Mouse (Mus musculus): Measurements from ENCODE around the gene 3100002H09Rik. TPM values are rescaled to one million over a fixed set of nuclear protein-coding genes. Genes with fewer than 3 reads are reported as not detected.

The 3100002H09Rik gene
- polyA plus RNA-seq, 1 experiment from 2014 or later, result not detected

DNA sequence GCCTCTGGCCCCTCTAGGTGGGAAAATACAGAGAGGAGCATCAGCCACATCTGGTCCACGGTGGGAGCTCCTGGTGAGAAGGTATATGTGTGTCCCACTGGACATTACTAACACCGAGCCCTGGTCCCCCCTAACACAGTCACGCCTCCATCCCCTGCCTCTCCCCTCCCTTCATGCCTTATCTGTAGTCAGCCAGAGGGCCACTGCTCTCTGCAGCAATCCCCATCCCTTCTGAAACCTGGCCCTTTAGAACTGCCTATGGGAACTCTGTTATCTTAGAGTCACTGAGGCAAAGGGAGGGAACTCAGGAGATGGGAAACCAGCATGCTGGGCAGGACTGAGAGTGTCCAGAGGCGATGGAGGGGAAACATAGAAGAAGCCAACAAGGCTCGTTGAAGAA is 5.3 kb downstream of the 3100002H09Rik start:
- DNase-seq (no peak), ATAC-seq (ENCODE audit: insufficient read depth) (no peak)
- Histone ChIP-seq H3K27ac (ENCODE audit: low read depth) (no peak overlapping the region), H3K4me2 (no peak overlapping the region), H3K9ac (no peak overlapping the region), H3K27me3 (ENCODE audit: insufficient read depth, low read length) (peaks cover 7% of the 10 kb centered on the region), H3K4me3 (ENCODE audit: low read depth, low read length) (no peak overlapping the region), H3K4me1 (ENCODE audit: insufficient read depth) (no peaks in the 10 kb centered on the region), H3K36me3 (ENCODE audit: insufficient read depth) (no peaks in the 10 kb centered on the region), H3K9me3 (ENCODE audit: low read depth, low read length) (no peaks in the 10 kb centered on the region)
- TF ChIP-seq CTCF (IDR thresholded peaks at IDR 0.05; ENCODE audit: low read depth), result no peak
- WGBS, result 40% methylated on average over 5 of the region's 5 CpGs

DNA sequence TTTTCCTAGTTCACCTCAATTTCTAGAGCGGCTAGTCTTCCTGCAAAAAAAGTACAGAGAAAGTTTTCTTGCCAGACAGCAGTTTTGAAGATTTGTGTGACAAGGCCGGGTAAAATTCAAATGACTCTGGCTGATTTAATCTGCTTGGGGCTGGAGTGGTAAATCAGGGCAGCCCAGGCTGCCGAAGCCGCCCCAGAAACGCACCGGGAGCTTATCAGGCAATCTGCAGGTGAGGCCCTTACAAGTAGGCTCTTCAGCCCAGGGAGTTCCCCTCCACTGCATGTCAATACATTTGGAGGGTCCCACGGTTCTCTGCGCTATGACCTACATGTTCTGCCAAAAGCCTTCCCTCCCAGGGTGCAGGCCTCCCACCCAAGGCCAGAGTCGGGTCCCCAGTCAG is 6.9 kb downstream of the 3100002H09Rik start:
- ATAC-seq (ENCODE audit: insufficient read depth), result no peak
- Histone ChIP-seq H3K27ac (ENCODE audit: low read depth) (no peak overlapping the region), H3K4me2 (no peak overlapping the region), H3K9ac (no peak overlapping the region), H3K27me3 (ENCODE audit: insufficient read depth, low read length) (peaks cover 7% of the 10 kb centered on the region), H3K36me3 (ENCODE audit: insufficient read depth) (no peaks in the 10 kb centered on the region), H3K4me1 (ENCODE audit: insufficient read depth) (no peaks in the 10 kb centered on the region), H3K4me3 (ENCODE audit: low read depth, low read length) (no peak overlapping the region), H3K9me3 (ENCODE audit: low read depth, low read length) (no peaks in the 10 kb centered on the region)
- no peak for TF ChIP-seq CTCF (IDR thresholded peaks at IDR 0.05; ENCODE audit: low read depth)
- WGBS, result 22% methylated on average over 9 of the region's 9 CpGs
- DNase-seq, result no peak

DNA sequence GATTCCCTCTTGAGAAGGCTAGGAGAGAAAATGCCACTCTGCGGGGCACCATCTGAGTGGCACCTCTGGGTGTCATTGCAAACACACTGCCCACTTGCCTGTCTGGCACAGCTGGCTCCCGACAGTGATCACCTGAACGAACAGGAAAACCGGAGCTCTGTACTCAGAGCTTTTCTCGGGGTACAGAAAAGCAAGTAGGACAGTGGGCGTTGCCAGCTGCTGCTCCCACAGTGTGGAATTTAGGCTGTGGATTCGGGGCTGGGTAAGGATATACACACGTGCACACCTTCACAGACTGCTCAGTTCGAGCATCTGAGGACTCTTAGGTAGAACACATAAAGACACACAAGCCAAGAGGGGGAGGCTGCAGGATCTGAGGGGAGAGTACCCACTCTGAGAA is 14.7 kb downstream of the 3100002H09Rik start:
- no peak overlapping the region for H3K27ac ChIP-seq (ENCODE audit: low read depth)
- no peaks in the 10 kb centered on the region for H3K36me3 ChIP-seq (ENCODE audit: insufficient read depth)
- H3K27me3 ChIP-seq (ENCODE audit: insufficient read depth, low read length), result 0 out of 2 replicates have a peak, but pooled peaks cover 9% of the 10 kb centered on the region
- DNase-seq (no peak), ATAC-seq (ENCODE audit: insufficient read depth) (no peak)
- no peaks in the 10 kb centered on the region for H3K4me1 ChIP-seq (ENCODE audit: insufficient read depth)
- no peak overlapping the region for H3K4me2 ChIP-seq
- WGBS, result 62% methylated on average over 9 of the region's 9 CpGs
- H3K9ac ChIP-seq, result no peak overlapping the region
- H3K4me3 ChIP-seq (ENCODE audit: low read depth, low read length), result no peak overlapping the region
- no peaks in the 10 kb centered on the region for H3K9me3 ChIP-seq (ENCODE audit: low read depth, low read length)
- TF ChIP-seq CTCF (IDR thresholded peaks at IDR 0.05; ENCODE audit: low read depth), result no peak

DNA sequence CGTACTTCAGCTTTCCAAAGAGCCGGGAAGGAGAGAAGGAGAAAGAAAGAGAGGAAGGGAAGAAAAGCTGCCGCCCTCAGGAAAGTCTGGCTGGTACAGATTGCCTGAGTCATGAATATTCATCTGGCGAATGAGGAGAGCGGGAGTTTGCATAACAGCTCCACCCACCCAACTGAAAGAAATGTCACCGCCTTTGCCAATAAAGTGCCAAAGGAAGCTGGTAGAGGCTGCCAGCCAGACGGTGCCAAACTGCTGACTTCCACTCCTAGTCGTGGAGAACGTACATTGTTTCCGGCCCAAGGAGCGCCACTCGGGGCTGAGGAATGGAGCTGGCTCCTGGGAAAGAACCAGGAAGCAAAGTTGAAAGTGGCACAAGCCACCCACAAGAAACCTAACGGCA is 15.7 kb downstream of the 3100002H09Rik start:
- no peaks in the 10 kb centered on the region for H3K4me1 ChIP-seq (ENCODE audit: insufficient read depth)
- no peak overlapping the region for H3K4me3 ChIP-seq (ENCODE audit: low read depth, low read length)
- H3K36me3 ChIP-seq (ENCODE audit: insufficient read depth), result no peaks in the 10 kb centered on the region
- H3K4me2 ChIP-seq, result no peak overlapping the region
- ATAC-seq (ENCODE audit: insufficient read depth) (no peak), DNase-seq (no peak)
- H3K27ac ChIP-seq (ENCODE audit: low read depth), result no peak overlapping the region
- 32% methylated on average over 13 of the region's 13 CpGs for WGBS
- no peak for TF ChIP-seq CTCF (IDR thresholded peaks at IDR 0.05; ENCODE audit: low read depth)
- H3K9me3 ChIP-seq (ENCODE audit: low read depth, low read length), result no peaks in the 10 kb centered on the region
- no peak overlapping the region for H3K9ac ChIP-seq
- H3K27me3 ChIP-seq (ENCODE audit: insufficient read depth, low read length), result 0 out of 2 replicates have a peak, but pooled peaks cover 9% of the 10 kb centered on the region

DNA sequence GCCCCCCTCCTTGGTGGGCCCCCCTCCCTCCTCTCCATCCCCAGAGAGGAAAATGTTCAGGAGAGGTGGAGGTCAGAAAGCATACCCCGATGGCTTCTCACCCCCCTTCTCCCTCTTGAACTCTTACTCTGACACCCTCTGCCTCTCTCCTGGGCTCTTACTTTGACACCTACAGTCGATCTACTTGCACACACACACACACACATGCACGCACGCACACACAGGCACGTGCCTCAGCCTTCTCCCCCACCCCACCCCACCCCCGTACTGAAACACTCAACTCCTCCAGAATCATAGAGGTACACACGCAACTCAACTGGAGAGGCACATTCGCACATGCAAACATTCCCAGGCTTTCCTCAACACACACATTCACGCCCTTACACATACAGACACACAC is 16.9 kb downstream of the 3100002H09Rik start:
- TF ChIP-seq CTCF (IDR thresholded peaks at IDR 0.05; ENCODE audit: low read depth), result no peak
- no peak overlapping the region for H3K9ac ChIP-seq
- ATAC-seq (ENCODE audit: insufficient read depth), result no peak
- no peaks in the 10 kb centered on the region for H3K9me3 ChIP-seq (ENCODE audit: low read depth, low read length)
- DNase-seq, result no peak
- H3K4me1 ChIP-seq (ENCODE audit: insufficient read depth), result no peaks in the 10 kb centered on the region
- WGBS, result 38% methylated on average over 9 of the region's 9 CpGs
- no peak overlapping the region for H3K4me2 ChIP-seq
- H3K36me3 ChIP-seq (ENCODE audit: insufficient read depth), result no peaks in the 10 kb centered on the region
- H3K27ac ChIP-seq (ENCODE audit: low read depth), result no peak overlapping the region
- 0 out of 2 replicates have a peak, but pooled peaks cover 9% of the 10 kb centered on the region for H3K27me3 ChIP-seq (ENCODE audit: insufficient read depth, low read length)
- H3K4me3 ChIP-seq (ENCODE audit: low read depth, low read length), result no peak overlapping the region

DNA sequence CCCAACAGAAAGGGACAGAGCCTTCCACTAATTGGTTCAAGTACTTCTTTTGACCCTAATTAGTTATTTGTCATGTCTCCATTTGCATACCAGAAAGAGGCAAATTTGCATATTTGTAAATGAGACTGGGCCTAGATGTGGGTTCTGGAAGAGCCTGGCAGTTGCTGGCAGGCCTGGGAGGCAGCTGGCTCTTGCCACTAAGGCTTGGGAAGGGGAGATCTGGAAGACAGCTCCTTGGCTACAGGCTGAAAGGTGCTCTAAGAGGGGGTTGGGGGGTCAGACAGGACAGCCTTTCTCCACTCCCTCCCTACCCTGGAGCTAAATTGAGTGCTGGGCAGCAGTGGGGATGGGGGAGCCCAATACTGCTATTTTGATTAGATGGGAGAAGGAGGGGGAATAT is 17.4 kb downstream of the 3100002H09Rik start:
- H3K4me1 ChIP-seq (ENCODE audit: insufficient read depth), result no peaks in the 10 kb centered on the region
- DNase-seq, result no peak
- no peak overlapping the region for H3K27ac ChIP-seq (ENCODE audit: low read depth)
- H3K36me3 ChIP-seq (ENCODE audit: insufficient read depth), result no peaks in the 10 kb centered on the region
- no peak overlapping the region for H3K4me2 ChIP-seq
- ATAC-seq (ENCODE audit: insufficient read depth), result no peak
- no peak overlapping the region for H3K9ac ChIP-seq
- 0 out of 2 replicates have a peak, but pooled peaks cover 9% of the 10 kb centered on the region for H3K27me3 ChIP-seq (ENCODE audit: insufficient read depth, low read length)
- no peak for TF ChIP-seq CTCF (IDR thresholded peaks at IDR 0.05; ENCODE audit: low read depth)
- H3K9me3 ChIP-seq (ENCODE audit: low read depth, low read length), result no peaks in the 10 kb centered on the region
- H3K4me3 ChIP-seq (ENCODE audit: low read depth, low read length), result no peak overlapping the region

DNA sequence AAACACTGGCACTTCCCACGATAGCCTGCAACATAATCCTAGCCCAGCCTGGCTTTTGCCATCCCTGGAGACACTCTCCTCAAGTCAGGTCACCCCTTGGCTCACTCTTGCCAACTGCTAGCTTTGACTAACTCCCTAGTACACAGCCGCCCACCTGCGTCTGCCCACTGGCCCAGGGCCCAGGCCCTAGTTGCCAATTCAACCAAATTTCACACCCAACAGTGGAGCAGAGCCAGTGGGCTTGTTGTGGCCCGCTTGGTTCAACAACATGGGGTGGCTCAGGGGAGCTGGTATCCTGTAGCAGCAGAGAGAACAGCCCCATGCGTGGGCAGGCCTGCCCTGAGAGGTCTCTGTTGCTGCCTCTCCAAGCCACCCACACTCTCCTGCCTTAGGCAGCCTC is 18.4 kb downstream of the 3100002H09Rik start:
- H3K9ac ChIP-seq, result no peak overlapping the region
- no peak overlapping the region for H3K4me3 ChIP-seq (ENCODE audit: low read depth, low read length)
- no peaks in the 10 kb centered on the region for H3K4me1 ChIP-seq (ENCODE audit: insufficient read depth)
- H3K36me3 ChIP-seq (ENCODE audit: insufficient read depth), result no peaks in the 10 kb centered on the region
- WGBS, result 85% methylated on average over 5 of the region's 5 CpGs
- H3K4me2 ChIP-seq, result no peak overlapping the region
- TF ChIP-seq CTCF (IDR thresholded peaks at IDR 0.05; ENCODE audit: low read depth), result no peak
- H3K27me3 ChIP-seq (ENCODE audit: insufficient read depth, low read length), result 0 out of 2 replicates have a peak, but pooled peaks cover 9% of the 10 kb centered on the region
- no peak overlapping the region for H3K27ac ChIP-seq (ENCODE audit: low read depth)
- ATAC-seq (ENCODE audit: insufficient read depth) (no peak), DNase-seq (no peak)
- H3K9me3 ChIP-seq (ENCODE audit: low read depth, low read length), result no peaks in the 10 kb centered on the region

DNA sequence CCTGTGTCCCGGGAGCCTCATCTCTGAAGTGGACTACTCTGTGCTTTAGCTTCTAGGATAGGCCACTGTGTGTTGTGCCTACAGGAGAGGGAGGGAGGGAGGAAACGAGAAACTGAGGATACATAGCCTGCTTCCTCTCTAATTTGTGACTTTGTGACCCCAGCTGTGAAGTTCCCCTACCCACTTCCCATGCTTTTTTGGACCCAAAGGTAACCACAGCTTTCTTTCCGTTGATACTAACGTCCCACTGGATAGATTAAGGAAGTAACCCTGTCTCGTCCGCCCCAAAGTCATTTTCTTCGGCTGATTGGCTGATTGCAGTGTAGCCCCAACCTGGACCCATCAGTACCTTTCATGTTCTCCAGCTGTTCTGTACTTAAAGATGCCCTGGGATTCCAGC is 29.9 kb downstream of the 3100002H09Rik start:
- Histone ChIP-seq H3K4me1 (ENCODE audit: insufficient read depth) (no peaks in the 10 kb centered on the region), H3K9me3 (ENCODE audit: low read depth, low read length) (no peaks in the 10 kb centered on the region), H3K27ac (ENCODE audit: low read depth) (no peak overlapping the region), H3K36me3 (ENCODE audit: insufficient read depth) (no peaks in the 10 kb centered on the region), H3K27me3 (ENCODE audit: insufficient read depth, low read length) (peaks cover 12% of the 10 kb centered on the region), H3K9ac (no peak overlapping the region), H3K4me2 (no peak overlapping the region), H3K4me3 (ENCODE audit: low read depth, low read length) (no peak overlapping the region)
- DNase-seq (no peak), ATAC-seq (ENCODE audit: insufficient read depth) (no peak)
- TF ChIP-seq CTCF (IDR thresholded peaks at IDR 0.05; ENCODE audit: low read depth), result no peak
- 77% methylated on average over 7 of the region's 7 CpGs for WGBS

Measured in lung, embryonic 14.5 days (tissue).